Mouse (Mus musculus): ENCODE measurements around the gene Ivd.

GRCm38 (mm10) chr2:118851756-118852155, 10.0 kb upstream of the Ivd start:
- no peak for TF ChIP-seq CTCF (IDR thresholded peaks at IDR 0.05; ENCODE audit: low read depth, low read length)
- no peak for TF ChIP-seq POLR2A (IDR thresholded peaks at IDR 0.05; ENCODE audit: insufficient read depth, low read length)
